Mouse (Mus musculus) adrenal gland, adult (tissue): Measurements from ENCODE around the gene Fras1.

Experiments
- DNase-seq, 2 experiments: peaks; one replicate each; pipeline ENCODE4 v3.0.0; 2022 to 2023; ENCODE audit warnings: low spot score in 1 of 2; ENCODE audit not compliant: inconsistent age in 2 of 2

Gene Fras1

DNA sequence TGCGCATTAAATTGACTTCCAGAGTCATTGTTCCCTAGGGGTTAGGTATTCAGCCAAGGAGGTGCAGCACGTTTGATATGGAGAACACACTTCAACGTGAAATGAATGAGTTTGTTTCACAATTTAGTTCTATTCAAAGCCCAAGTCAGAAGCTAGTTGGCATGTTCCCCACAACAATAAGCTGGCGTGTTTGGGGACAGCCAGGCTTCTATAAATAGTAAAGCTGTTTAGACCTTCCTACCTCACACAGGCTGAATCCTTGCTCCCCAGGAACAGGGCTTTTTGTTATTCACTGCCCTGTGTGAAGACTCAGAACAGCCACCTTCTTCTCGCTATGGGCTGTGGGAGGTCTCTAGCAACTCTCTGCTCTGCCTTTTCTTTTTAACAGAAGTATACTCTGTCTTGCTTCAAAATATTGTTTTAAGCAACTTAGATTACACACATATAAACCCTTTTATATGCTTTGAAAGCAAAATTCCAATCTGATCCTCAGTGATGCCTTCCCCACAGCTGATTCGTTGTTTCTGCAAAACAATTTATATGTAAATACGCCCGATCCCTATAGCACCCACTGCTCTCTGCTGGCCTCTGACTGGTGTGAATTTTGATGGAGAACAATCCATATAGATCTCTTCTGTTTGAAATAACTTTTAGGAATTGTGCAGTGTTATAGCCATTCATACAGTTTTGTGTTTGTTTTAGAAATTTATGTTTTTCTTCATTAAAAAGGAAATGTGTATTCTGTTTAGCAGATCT lies 184.5 kb downstream of the Fras1 start:
- DNase-seq: no peak

DNA sequence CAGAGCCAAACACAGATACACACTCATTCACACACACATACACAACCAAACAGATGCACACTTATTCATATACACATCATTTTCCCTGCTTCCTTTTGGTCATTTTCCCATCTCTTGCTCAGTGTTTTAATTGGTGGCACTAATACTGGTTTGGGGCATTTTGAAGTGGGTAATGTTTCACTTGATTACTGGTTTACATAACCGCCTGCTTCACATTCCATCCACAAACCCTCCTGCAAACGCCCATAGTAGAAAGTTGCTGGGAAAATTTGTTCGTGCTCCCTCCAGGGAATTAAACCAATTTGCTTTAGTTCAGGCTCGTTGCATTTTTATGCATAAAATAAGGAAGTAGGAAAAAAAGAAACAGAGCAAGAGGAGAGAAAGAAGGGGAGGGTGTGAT lies 200.8 kb downstream of the Fras1 start:
- DNase-seq: no peak

DNA sequence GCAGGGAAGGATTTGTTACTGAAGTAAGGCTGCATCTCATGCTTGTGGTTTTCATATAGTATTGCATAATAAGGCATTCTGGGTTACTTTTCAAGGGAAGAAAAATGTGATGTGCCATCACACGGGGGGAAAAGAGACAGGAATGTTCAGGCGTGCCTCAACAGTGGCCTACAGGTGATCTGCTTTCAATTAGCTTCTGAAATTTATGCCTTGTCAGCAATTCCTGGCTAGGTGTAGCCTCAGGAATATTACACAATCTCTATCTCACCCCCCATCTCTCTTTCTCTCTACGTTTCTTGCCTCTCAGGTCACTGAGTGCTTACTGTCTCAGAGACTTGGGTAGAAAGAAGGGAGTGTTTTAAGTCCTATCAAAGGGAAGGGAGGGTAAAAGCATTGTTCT lies 204.9 kb downstream of the Fras1 start:
- DNase-seq: no peak

DNA sequence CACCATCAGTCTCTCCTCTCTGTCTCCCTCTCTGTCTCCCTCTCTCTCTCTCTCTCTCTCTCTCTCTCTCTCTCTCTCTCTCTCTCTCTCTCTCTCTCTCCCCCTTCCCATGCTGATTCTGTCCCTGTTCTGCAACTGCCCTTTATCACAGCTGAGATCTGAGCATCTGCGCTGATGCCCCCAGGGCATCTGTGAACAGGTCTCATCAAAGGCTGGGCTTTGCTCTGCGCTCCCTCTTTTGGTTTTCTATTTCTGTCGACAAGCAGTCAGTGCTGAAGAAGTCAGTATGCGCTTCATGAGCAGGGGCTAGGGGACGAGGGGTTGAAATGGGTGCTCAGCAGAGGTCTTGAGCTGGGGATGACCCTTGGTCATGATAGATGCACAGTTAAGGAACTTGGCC lies 206.2 kb downstream of the Fras1 start:
- peak; percentile 8 to 30 for DNase-seq

DNA sequence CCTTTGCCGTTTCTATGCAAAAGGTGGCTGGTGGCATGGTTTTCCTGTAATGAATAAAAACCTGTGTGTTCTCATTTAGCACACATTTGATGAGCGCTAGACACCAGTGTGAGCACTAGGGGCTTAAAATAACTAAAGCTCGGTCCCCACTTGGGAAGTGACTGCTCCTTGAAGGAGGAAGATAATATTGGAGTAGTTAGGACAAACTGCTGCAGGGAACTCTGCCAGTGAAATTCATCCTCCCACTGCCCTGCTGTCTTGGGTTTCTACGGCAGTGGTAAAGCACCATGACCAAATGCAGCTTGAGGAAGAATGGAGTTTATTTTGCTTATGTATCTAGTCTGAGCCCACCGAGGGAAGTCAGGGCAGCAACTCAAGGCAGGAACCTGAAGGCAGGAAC lies 211.0 kb downstream of the Fras1 start:
- no peak for DNase-seq

DNA sequence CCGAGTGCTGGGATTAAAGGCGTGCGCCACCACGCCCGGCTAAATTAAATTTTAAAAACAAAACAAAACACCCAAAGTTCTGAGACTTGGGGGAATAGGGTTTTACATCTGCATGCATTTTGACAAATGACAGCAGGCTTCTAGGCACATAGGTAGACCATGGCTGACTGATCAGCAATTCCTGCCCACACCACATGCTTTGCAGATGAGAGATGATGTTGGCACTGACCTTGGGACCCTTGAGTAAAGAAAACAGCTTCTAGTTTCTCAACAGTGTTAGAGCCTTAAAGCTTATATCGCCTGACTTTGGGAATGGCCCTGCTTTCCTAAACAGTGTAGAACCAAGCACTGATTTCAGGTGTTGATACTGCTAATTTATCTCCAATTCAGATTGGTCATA lies 216.9 kb downstream of the Fras1 start:
- no peak for DNase-seq

DNA sequence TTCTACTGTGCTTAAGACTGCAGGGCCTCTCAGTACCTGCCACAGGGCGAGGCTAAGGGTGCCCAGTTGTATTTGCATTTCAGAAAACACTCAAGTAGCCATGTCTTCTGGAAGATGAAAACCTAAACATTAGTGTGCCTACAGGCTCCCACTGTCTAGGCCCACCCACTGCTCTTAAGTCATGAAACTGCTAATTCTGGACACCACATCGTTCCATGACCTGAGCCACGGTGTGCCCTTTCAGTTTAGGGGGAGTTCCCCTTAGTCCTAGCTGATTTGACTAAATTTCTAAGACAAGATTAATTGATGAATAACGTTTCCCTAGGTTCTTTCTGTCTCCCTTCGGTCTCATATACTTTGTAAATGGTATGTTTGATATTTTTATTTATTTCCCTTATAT lies 222.0 kb downstream of the Fras1 start:
- DNase-seq: no peak

DNA sequence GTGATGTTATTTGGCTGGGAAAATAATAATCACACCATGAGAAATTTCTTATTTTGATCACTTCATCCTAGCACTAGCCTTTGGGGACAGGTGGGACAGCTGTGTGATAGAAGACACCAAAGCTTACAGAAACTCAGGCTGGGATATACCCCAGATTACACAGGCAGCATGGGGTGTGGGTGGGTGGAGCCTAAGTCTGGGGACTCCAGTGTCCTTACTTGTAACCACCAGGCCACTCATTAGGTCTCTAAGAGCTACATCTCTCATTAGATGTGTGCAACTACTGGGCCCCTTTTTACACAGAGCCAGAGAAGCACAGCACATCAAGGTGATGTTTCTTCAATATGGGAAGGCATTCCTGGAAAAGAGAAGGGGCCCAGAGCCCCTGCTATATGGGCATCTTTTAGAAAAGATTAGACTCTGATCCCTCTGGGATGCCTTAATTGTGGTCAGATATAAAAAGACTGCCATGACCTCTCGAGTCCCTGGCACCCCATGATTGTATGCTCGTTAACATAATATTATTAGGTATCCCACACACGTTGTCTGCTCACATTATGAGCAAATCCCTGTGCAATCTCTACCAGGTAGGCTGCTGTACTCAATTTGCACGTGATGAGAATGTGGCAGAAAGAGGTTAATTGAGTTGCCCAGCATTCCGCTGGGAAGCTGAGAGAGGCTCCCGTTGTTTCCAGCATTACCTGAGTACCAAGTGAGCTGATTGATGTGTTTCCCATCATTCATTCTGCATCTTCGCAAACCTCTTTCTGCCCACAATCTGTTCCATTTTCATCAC lies 230.4 kb downstream of the Fras1 start:
- DNase-seq: no peak

DNA sequence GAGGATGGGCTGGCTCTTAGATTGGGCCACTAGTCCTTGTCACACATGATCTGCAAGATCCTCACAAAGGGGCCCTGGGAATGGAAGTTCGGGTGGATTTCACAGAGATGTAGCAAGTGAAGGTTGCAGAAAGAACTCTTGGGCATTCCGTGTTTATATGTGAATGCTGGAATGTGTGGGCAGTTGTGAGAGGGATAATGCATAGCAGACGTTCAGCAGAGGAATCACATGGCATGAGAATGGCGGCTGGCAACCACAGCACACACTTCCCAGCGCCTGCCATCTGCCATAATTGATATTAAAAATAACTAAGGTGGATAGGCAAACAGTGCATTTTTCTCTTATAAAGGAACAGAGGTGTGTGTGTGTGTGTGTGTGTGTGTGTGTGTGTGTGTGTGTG lies 234.3 kb downstream of the Fras1 start:
- no peak for DNase-seq

DNA sequence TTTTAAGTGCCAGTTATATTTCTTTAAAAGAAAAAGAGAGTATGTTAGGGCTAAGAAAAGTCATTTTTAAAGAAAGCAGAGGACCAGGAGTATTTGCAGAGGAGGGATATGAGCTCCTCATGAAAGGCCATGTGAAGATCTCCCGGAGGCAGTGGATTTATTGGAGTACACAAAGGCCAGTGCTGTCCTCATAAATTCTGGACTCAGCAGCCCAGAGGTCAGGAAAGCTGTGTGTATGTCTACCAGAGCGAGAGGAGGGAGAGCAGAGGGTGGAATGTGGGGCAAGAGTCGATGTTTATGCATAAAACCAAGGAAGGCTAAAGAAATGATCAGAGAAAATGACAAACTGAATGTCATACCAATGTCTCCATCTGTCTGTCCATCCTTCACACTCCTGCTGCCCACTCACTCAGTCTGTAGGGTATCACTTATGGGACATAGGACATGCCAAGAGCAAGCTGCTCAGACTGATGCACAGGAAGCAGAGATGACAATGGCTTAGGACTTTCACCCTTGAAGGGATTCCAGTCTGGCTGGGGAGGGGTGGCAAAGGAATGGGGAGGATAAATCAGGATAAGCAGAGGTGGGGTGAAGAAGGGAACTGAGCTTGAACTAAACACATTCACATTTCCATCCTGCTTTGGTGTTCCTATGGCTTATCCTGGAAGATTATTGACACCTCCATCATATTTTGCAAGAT lies 235.0 kb downstream of the Fras1 start:
- DNase-seq: peak in 1 of 2 experiments; percentile 18

DNA sequence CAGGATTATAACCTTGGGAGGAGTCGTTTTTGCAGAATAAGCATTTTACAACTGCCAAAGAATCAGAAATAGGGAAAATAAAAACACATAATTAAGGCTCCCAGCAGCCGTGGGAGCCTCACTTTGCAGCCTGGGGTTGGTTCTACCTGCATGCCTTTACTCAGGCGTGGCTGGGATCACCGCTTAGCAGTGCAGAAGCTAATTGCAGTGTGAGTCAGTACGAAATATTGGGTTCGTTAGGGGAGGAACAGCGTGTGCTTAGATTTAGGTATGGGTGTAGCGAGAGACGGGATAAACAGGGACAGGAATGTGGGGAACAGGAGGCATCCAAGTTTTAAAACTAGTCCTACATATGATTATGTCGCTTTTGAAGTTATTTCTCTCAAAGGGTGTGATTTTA lies 238.3 kb downstream of the Fras1 start:
- no peak for DNase-seq

DNA sequence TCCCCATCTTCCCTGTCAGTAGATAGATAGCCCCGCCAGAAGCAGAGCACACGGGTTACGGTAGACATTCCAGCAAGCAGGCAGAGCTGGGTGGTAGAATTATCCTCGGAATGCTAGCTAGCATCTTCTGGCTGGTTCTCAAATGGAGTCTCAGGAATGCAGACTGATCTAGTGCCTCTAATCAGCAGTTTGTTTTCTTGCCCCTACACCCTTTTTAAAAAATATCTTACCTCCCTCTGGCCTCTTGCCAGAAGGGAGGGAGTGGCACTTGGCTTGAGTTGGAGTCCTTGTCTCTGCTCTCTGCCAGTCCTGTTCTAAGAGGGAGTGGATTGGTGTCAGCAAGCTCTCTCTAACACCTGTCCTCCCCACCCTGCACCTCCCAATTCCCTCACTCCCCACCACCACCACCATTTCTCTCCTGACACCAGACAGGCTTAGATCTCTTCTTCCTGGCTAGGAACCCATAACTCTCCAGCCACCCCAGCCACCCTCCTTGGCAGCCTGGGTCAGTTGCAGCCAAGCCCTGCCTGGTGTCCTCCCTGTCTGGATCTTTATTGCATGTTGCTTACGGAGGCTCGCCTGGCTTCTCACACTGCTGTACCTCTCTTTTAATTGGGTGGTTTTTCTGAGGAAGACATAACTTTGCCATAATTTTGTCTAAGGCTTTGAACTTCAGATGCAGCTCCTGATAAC lies 243.3 kb downstream of the Fras1 start:
- peak in 1 of 2 experiments; percentile 21 for DNase-seq

DNA sequence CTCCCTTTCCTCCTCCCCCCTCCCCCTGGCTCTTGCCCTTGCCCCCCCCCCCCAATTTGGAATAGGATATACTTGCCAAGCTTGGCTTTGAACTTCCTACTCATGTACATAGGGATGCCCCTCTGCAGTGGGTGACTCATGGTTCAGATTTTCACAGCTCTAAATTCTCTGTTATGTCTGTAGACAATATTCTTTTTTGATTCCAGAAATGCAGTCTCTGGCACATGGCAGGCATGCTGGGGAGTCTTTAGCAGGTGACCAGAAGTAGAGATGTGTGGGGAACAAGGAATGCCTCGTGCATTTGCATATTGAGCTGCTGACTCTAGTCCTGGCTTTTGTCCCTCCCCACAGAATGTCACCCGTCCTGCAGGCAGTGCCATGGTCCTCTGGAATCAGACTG lies 244.3 kb downstream of the Fras1 start:
- no peak for DNase-seq

DNA sequence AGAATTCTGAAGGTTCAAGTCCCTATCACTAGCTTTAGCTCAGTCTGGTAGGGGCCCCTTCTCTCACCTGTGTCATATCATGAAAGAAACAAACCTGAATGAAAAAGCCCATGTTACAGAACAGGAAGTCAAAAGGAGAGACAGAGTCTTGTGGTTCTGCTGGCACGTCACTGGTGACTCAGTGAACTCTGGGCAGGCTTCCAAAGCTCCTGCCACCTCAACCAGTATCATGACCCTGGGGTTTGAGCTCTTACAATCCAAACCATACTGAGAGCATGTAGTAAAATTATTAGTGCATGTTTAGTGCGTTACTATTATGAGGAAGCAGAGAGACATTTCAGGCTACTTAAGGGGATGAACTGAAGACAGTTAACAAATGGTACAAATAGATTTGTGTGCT lies 246.5 kb downstream of the Fras1 start:
- peak; percentile 84 to 90 for DNase-seq

DNA sequence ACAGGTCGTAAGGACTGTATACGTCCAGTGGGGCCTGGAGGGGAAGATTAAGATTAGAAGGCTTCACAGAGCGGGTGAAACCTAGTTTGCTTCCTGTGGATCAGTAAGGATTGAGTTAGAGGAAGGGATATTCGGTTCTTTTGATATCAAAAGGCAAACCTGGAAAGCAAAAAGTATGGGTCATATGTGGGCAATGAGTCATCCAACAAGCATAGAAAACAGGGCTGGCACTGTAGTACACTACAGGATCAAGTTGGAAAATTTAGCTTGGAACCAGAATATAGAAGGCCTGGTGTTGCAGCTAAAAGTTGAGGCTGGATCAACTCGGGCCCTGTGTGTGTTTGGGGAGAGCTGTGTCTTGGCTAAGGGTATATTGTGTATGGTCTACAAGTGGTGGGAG lies 246.9 kb downstream of the Fras1 start:
- no peak for DNase-seq

DNA sequence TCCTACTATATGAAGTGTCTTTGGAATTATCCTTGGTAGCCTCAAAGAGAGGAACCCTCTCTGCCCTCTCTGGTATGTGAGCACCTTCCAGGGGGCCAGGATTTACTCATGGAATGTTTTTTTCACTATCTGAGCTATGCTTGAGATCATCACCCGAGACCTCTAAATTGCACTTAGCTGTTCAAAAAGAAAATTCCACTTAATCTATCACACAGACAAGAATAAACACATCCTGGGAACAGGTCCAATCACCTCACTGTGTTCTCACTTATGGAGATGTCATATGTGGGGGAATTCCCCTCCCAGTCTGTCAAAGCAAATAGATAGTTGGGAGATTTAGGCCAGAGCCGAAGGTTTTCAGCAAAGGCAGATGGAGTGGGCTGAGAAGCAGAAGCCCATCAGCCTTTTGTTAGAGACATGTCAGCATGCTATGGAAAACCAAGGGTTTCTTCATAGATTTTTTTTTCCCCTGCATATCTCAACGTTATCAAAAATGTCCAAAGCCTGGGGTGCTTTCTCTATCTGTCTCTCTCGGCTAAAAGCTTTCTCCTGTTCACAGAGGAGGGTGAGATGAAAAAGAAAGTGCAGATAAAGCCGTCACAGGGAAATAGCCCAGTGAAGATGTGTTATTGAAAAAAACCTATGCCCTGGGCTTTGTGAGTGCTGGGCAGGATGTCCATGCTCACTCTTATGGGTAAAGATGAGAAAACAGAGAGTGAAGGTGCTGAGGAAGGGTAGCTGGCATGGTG lies 249.0 kb downstream of the Fras1 start:
- no peak for DNase-seq

DNA sequence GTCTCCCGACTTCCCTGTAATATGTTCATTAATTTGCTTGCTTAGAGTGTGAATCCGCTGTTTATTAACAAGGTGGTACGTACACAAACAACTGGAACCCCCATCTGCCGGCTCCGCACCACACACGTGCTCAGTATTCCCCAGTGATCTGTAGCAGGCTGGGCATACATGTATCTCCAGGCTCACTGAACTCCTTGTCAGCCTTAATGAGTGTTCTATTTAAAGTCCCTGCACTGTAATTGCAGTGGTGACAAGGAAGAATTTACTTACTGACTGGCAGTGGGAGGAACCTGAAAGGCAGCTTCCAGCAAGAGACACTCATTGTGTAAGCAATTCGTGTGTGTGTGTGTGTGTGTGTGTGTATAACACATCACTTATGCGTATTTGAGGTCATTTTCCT lies 256.1 kb downstream of the Fras1 start:
- DNase-seq: no peak

DNA sequence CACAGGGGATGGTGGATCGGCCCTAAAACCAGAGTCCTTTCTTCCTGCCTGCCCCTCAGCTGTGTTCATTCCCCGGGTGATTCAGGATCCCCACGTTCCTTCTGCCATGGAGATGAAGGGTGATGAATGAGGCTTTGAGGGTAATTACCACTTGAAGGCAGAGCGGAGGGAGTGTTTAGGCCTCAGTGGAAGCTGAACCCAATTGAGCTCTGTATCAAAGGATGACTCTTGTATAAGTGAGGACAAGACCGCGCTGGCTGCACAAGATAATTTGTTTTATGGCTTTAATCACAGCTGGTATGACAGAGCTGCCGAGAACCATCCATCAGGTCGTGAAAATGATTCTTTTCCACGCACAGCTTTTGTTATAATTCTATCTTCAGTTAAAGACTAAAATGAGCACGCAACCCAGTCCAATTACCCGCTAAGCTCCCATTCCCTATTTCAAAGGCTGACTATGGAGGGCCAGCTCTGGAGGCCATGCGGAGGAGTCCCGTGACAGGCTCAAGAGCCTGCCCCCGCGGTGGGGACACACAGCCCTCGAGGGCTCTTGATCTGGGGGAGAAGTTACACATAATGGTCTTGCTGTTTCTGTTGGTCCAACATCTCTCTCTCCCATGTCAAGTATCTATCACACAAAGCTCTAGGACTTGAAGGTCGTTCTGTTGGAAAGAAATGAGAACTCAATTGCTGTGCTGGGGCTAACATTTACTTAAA lies 261.5 kb downstream of the Fras1 start:
- no peak for DNase-seq

DNA sequence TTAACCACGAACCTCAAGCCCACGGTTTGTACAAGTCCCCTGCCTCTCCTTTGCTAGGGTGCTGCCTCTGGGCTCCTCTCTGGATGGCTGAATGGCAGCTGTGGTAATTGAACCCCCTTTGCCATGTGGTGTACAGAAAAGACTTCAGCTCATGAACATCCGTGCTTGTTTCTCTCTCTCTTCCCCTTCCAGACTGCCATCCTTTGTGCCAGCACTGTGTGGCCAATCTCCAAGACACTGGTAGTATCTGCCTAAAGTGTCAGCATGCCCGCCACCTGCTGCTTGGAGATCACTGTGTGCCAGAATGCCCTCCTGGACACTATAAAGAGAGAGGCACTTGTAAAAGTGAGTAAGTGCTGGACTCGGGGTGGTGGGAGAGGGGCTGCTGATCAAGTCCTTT lies 262.1 kb downstream of the Fras1 start:
- DNase-seq: no peak
